Mouse (Mus musculus) embryonic facial prominence, embryonic 13.5 days (tissue): ENCODE results near the gene Iqcf6. TPM values are rescaled to one million over a fixed set of nuclear protein-coding genes. Genes with fewer than 3 reads are reported as not detected.
A peak's percentile ranks its signal among the peaks of the same experiment; 100 is the strongest.
"Not testable (repeated sequence)": the region's sequence is repeated elsewhere in the genome, so short reads cannot be mapped to it uniquely, and the experiment has no call there.

Experiments used
- ATAC-seq: fragments of 200-750 bp; cut with Nextera tagmentation; 2 replicates; pipeline ENCODE4 v1.8.0; 2017; ENCODE audit warnings: low read depth; ENCODE audit not compliant: insufficient number of reproducible peaks, insufficient read depth, low FRiP score, low TSS enrichment
- H3K27ac ChIP-seq: fragments of 300-500 bp; sonication (generic); 2 replicates; pipeline ENCODE4 v1.5.1; 2015; ENCODE audit warnings: moderate library complexity, mild to moderate bottlenecking, inconsistent platforms
- H3K27me3 ChIP-seq: fragments of 300-500 bp; sonication (generic); 2 replicates; pipeline ENCODE4 v1.6.1; 2015; ENCODE audit warnings: mild to moderate bottlenecking, inconsistent platforms
- H3K36me3 ChIP-seq: fragments of 300-500 bp; sonication (generic); 2 replicates; pipeline ENCODE4 v1.6.1; 2015; ENCODE audit warnings: mild to moderate bottlenecking, inconsistent platforms
- H3K4me1 ChIP-seq: fragments of 300-500 bp; sonication (generic); 2 replicates; pipeline ENCODE4 v1.6.1; 2015; ENCODE audit warnings: inconsistent platforms
- H3K4me2 ChIP-seq: fragments of 300-500 bp; sonication (generic); 2 replicates; pipeline ENCODE4 v1.6.1; 2015; ENCODE audit warnings: moderate library complexity, mild to moderate bottlenecking, inconsistent platforms
- H3K4me3 ChIP-seq: fragments of 300-500 bp; sonication (generic); 2 replicates; pipeline ENCODE4 v1.5.1; 2015; ENCODE audit warnings: mild to moderate bottlenecking, inconsistent platforms
- H3K9ac ChIP-seq: fragments of 300-500 bp; sonication (generic); 2 replicates; pipeline ENCODE4 v1.6.1; 2015; ENCODE audit warnings: mild to moderate bottlenecking, inconsistent platforms
- H3K9me3 ChIP-seq: fragments of 300-500 bp; sonication (generic); 2 replicates; pipeline ENCODE4 v1.6.1; 2016; ENCODE audit warnings: inconsistent platforms
- WGBS: fragments of 180-500 bp; shearing (Covaris S2); methylation state at CpG from one replicate; pipeline ENCODE4 v1.1.7; 2015; ENCODE audit warnings: mixed read lengths; 5-methylcytosine and 5-hydroxymethylcytosine counted together
- polyA plus RNA-seq: library from polyadenylated mRNA; unstranded; fragments of >200 nt; fragmentation: Nextera tagmentation; extraction: Ambion mirVana; gene quantifications from 2 replicates; pipeline ENCODE4 v1.2.1, GENCODE M21; 2015

Gene Iqcf6
- polyA plus RNA-seq, 1 experiment from 2014 or later: not detected

GRCm38 (mm10) chr9:106617496-106617895 lies 8.9 kb upstream of the Iqcf6 start:
- H3K36me3 ChIP-seq: no peaks in the 10 kb centered on the region
- no peak overlapping the region for H3K4me3 ChIP-seq
- no peak for ATAC-seq
- WGBS: 84% methylated on average over 3 of the region's 3 CpGs
- no peaks in the 10 kb centered on the region for H3K27me3 ChIP-seq
- no peak overlapping the region for H3K27ac ChIP-seq
- no peak overlapping the region for H3K4me2 ChIP-seq
- H3K9ac ChIP-seq: no peak overlapping the region
- no peaks in the 10 kb centered on the region for H3K4me1 ChIP-seq
- peaks cover 4% of the 10 kb centered on the region; the same call in 1 of the 2 replicates for H3K9me3 ChIP-seq

GRCm38 (mm10) chr9:106627796-106628195 lies 1.4 kb downstream of the Iqcf6 start:
- H3K36me3 ChIP-seq, H3K27ac ChIP-seq, H3K4me2 ChIP-seq, ATAC-seq, H3K4me1 ChIP-seq, H3K4me3 ChIP-seq, H3K9me3 ChIP-seq, H3K27me3 ChIP-seq, H3K9ac ChIP-seq: not testable (repeated sequence)
- WGBS: 16% methylated on average over 8 of the region's 8 CpGs

- no peak overlapping the region for H3K27ac ChIP-seq
- ATAC-seq: no peak
Measured at GRCm38 (mm10) chr9:106632185-106632584, 5.8 kb downstream of the Iqcf6 start.

GRCm38 (mm10) chr9:106638154-106638553 lies 11.8 kb downstream of the Iqcf6 start:
- no peaks in the 10 kb centered on the region for H3K9me3 ChIP-seq
- H3K4me1 ChIP-seq: no peaks in the 10 kb centered on the region
- no peaks in the 10 kb centered on the region for H3K27me3 ChIP-seq
- 86% methylated on average over 8 of the region's 8 CpGs for WGBS
- H3K4me3 ChIP-seq: no peak overlapping the region
- no peaks in the 10 kb centered on the region for H3K36me3 ChIP-seq
- H3K4me2 ChIP-seq: no peak overlapping the region
- ATAC-seq: no peak
- no peak overlapping the region for H3K9ac ChIP-seq
- no peak overlapping the region for H3K27ac ChIP-seq

More at GRCm38 (mm10) chr9:106632185-106632584, 5.8 kb downstream of the Iqcf6 start:
- no peaks in the 10 kb centered on the region for H3K36me3 ChIP-seq
- H3K27me3 ChIP-seq: no peaks in the 10 kb centered on the region
- WGBS: 60% methylated on average over 5 of the region's 5 CpGs
- H3K9me3 ChIP-seq: no peaks in the 10 kb centered on the region
- no peak overlapping the region for H3K4me3 ChIP-seq
- peaks cover 7% of the 10 kb centered on the region for H3K4me1 ChIP-seq
- H3K4me2 ChIP-seq: no peak overlapping the region
- no peak overlapping the region for H3K9ac ChIP-seq

- Histone ChIP-seq H3K36me3 (no peaks in the 10 kb centered on the region), H3K9me3 (no peaks in the 10 kb centered on the region), H3K9ac (no peak overlapping the region), H3K27ac (no peak overlapping the region), H3K4me1 (no peaks in the 10 kb centered on the region), H3K4me3 (no peak overlapping the region), H3K4me2 (no peak overlapping the region), H3K27me3 (no peaks in the 10 kb centered on the region)
- ATAC-seq: no peak
- WGBS: 55% methylated on average over 5 of the region's 5 CpGs
Measured at GRCm38 (mm10) chr9:106641346-106641745, 15.0 kb downstream of the Iqcf6 start.

GRCm38 (mm10) chr9:106643128-106643527 lies 16.7 kb downstream of the Iqcf6 start:
- H3K4me1 ChIP-seq: no peaks in the 10 kb centered on the region
- no peak for ATAC-seq
- H3K9ac ChIP-seq: no peak overlapping the region
- no peaks in the 10 kb centered on the region for H3K9me3 ChIP-seq
- no peak overlapping the region for H3K27ac ChIP-seq
- H3K4me2 ChIP-seq: no peak overlapping the region
- 28% methylated on average over 7 of the region's 7 CpGs for WGBS
- no peaks in the 10 kb centered on the region for H3K36me3 ChIP-seq
- no peak overlapping the region for H3K4me3 ChIP-seq
- no peaks in the 10 kb centered on the region; the same call in 1 of the 2 replicates for H3K27me3 ChIP-seq

GRCm38 (mm10) chr9:106643787-106644186 lies 17.4 kb downstream of the Iqcf6 start:
- Histone ChIP-seq H3K27me3 (no peaks in the 10 kb centered on the region; the same call in 1 of the 2 replicates), H3K4me3 (no peak overlapping the region)
- 63% methylated on average over 6 of the region's 6 CpGs for WGBS

GRCm38 (mm10) chr9:106645684-106646271 lies 19.4 kb downstream of the Iqcf6 start:
- 79% methylated on average over 9 of the region's 9 CpGs for WGBS
- Histone ChIP-seq H3K9me3 (no peaks in the 10 kb centered on the region), H3K4me1 (no peaks in the 10 kb centered on the region), H3K4me2 (no peak overlapping the region), H3K4me3 (no peak overlapping the region), H3K27ac (no peak overlapping the region), H3K9ac (no peak overlapping the region), H3K27me3 (no peaks in the 10 kb centered on the region; the same call in 1 of the 2 replicates), H3K36me3 (no peaks in the 10 kb centered on the region)
- ATAC-seq: no peak

More at GRCm38 (mm10) chr9:106643787-106644186, 17.4 kb downstream of the Iqcf6 start:
- H3K4me1 ChIP-seq: no peaks in the 10 kb centered on the region
- H3K9me3 ChIP-seq: no peaks in the 10 kb centered on the region
- no peak for ATAC-seq
- H3K27ac ChIP-seq: no peak overlapping the region
- no peaks in the 10 kb centered on the region for H3K36me3 ChIP-seq
- H3K4me2 ChIP-seq: no peak overlapping the region
- no peak overlapping the region for H3K9ac ChIP-seq

- no peak for ATAC-seq
- no peaks in the 10 kb centered on the region for H3K36me3 ChIP-seq
- no peaks in the 10 kb centered on the region for H3K9me3 ChIP-seq
- WGBS: 79% methylated on average over 27 of the region's 27 CpGs
- no peak overlapping the region for H3K27ac ChIP-seq
- no peak overlapping the region for H3K4me2 ChIP-seq
- H3K9ac ChIP-seq: no peak overlapping the region
- no peaks in the 10 kb centered on the region; the same call in 1 of the 2 replicates for H3K27me3 ChIP-seq
- no peak overlapping the region for H3K4me3 ChIP-seq
- no peaks in the 10 kb centered on the region for H3K4me1 ChIP-seq
Measured at GRCm38 (mm10) chr9:106647226-106647625, 20.8 kb downstream of the Iqcf6 start.

- ATAC-seq: no peak
- Histone ChIP-seq H3K27me3 (peaks cover 26% of the 10 kb centered on the region), H3K36me3 (0 out of 2 replicates have a peak, but pooled peaks cover 1% of the 10 kb centered on the region), H3K4me1 (peaks cover 10% of the 10 kb centered on the region), H3K4me3 (no peak overlapping the region), H3K4me2 (no peak overlapping the region), H3K27ac (no peak overlapping the region), H3K9me3 (no peaks in the 10 kb centered on the region), H3K9ac (no peak overlapping the region)
- WGBS: 73% methylated on average over 1 of the region's 1 CpGs
Measured at GRCm38 (mm10) chr9:106652720-106653119, 26.3 kb downstream of the Iqcf6 start.

GRCm38 (mm10) chr9:106655884-106656720 lies 29.7 kb downstream of the Iqcf6 start, which contains the start of gene Grm2:
Gene Grm2 (minus strand): TSS chr9:106656082.
- no peak within 1 kb of the TSS for H3K27ac ChIP-seq
- peaks cover 33% of the 10 kb centered on the region for H3K36me3 ChIP-seq
- 0% methylated on average over 29 of the region's 44 CpGs for WGBS
- H3K4me2 ChIP-seq: peak within 1 kb of the TSS; percentile 73
- peaks cover 26% of the 10 kb centered on the region for H3K27me3 ChIP-seq
- 0 out of 2 replicates have a peak, but pooled peaks have one; percentile 17 for ATAC-seq
- H3K4me1 ChIP-seq: peaks cover 10% of the 10 kb centered on the region
- no peaks in the 10 kb centered on the region for H3K9me3 ChIP-seq
- H3K9ac ChIP-seq: peak within 1 kb of the TSS; percentile 40; the same call in 1 of the 2 replicates
- peak within 1 kb of the TSS; percentile 37 for H3K4me3 ChIP-seq

- Histone ChIP-seq H3K4me2 (no peak overlapping the region), H3K9ac (no peak overlapping the region), H3K27ac (no peak overlapping the region), H3K27me3 (peaks cover 26% of the 10 kb centered on the region), H3K9me3 (no peaks in the 10 kb centered on the region), H3K4me1 (peaks cover 10% of the 10 kb centered on the region), H3K36me3 (peaks cover 40% of the 10 kb centered on the region), H3K4me3 (no peak overlapping the region)
- ATAC-seq: no peak
- WGBS: 38% methylated on average over 5 of the region's 5 CpGs
Measured at GRCm38 (mm10) chr9:106656820-106657219, 30.4 kb downstream of the Iqcf6 start.
